Mouse (Mus musculus) limb, embryonic 10.5 days (tissue): ENCODE results near the gene Ccnl1. TPM values are rescaled to one million over a fixed set of nuclear protein-coding genes. Genes with fewer than 3 reads are reported as not detected.

Experiments
- DNase-seq: peaks from one replicate; pipeline ENCODE4 v3.0.0-alpha.2; 2017; ENCODE audit warnings: low spot score
- H3K27ac ChIP-seq: fragments of 300-500 bp; sonication (generic); 2 replicates; pipeline ENCODE4 v1.5.1; 2016; ENCODE audit warnings: mild to moderate bottlenecking
- H3K27me3 ChIP-seq: fragments of 300-500 bp; sonication (generic); 2 replicates; pipeline ENCODE4 v1.6.1; 2016; ENCODE audit warnings: low read depth, mild to moderate bottlenecking; ENCODE audit not compliant: poor library complexity, severe bottlenecking
- H3K36me3 ChIP-seq: fragments of 300-500 bp; sonication (generic); 2 replicates; pipeline ENCODE4 v1.6.1; 2016; ENCODE audit warnings: mild to moderate bottlenecking, moderate library complexity
- H3K4me1 ChIP-seq: fragments of 300-500 bp; sonication (generic); 2 replicates; pipeline ENCODE4 v1.6.1; 2016
- H3K4me3 ChIP-seq: fragments of 300-500 bp; sonication (generic); 2 replicates; pipeline ENCODE4 v1.5.1; 2016; ENCODE audit warnings: mild to moderate bottlenecking, moderate library complexity
- H3K9me3 ChIP-seq: fragments of 300-500 bp; sonication (generic); replicated peaks from 2 replicates; pipeline ENCODE4 v1.6.1; 2016; ENCODE audit warnings: mild to moderate bottlenecking
- whole genome bisulfite sequencing: fragments of 180-500 bp; shearing (Covaris S2); methylation state at CpG from one replicate; pipeline ENCODE4 v1.1.7; 2016; 5-methylcytosine and 5-hydroxymethylcytosine counted together
- polyA plus RNA-seq: library from polyadenylated mRNA; unstranded; fragments of >200 nt; fragmentation: Nextera tagmentation; extraction: Ambion mirVana; gene quantifications from 2 replicates; pipeline ENCODE4 v1.2.1, GENCODE M21; 2016

The Ccnl1 gene
- polyA plus RNA-seq, 1 experiment from 2014 or later, result 115 TPM

DNA sequence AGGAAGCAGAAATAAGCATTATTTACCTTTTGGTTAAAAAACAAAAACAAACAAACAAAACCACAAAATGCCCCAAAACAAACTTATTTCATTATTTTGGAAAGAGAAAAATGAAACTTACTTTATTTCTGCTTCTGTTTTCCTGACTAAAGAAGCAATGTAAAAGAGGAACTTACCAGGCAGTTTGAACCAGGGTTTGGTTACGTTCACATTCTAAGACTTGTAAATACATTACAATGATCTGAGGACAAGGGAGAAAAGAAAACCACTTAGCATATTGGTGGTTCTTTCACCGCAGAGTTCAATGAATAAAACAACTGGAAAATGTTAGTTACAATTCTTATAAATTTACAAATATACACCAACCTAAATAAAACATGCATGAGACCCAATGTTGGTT is 7.7 kb downstream of the Ccnl1 start:
- peaks cover 100% of the 10 kb centered on the region for H3K36me3 ChIP-seq
- DNase-seq, result no peak
- 94% methylated on average over 2 of the region's 2 CpGs for WGBS

DNA sequence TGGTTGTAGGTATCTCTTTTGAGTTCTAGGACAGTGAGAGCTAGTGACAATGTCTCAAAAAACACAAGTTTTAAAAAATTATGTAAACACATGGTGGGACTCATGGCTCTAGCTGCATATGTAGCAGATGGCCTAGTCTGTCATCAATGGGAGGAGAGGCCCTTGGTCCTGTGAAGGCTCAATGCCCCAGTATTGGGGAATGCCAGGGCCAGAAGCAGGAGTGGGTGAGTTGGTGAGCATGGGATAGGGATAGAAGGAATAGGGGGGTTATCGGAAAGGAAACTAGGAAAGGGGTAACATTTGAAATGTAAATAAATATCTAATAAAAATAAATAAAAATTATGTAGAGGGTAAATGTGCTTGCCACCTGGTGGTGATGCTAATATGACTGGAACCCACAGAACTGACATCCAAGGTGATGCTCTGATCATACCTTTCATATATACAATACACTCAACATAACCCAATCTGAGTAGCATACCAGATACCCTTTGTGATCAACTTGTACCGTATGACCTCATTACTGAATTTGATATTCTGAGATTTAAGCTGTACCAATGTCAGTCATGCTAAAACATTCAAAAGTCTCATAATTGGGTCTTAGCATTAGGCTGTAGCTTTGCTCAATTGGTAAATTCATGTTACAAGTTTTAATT is 12.6 kb downstream of the Ccnl1 start:
- 90% methylated on average over 2 of the region's 2 CpGs for WGBS
- Histone ChIP-seq H3K27me3 (no peaks in the 10 kb centered on the region), H3K27ac (no peak overlapping the region), H3K9me3 (no peaks in the 10 kb centered on the region), H3K4me1 (no peaks in the 10 kb centered on the region), H3K36me3 (peaks cover 68% of the 10 kb centered on the region), H3K4me3 (no peak overlapping the region)
- no peak for DNase-seq

More for the DNA sequence above, 7.7 kb downstream of the Ccnl1 start:
- H3K4me1 ChIP-seq, result peaks cover 16% of the 10 kb centered on the region; the same call in 1 of the 2 replicates
- no peaks in the 10 kb centered on the region for H3K27me3 ChIP-seq
- no peak overlapping the region for H3K4me3 ChIP-seq
- no peaks in the 10 kb centered on the region for H3K9me3 ChIP-seq
- H3K27ac ChIP-seq, result no peak overlapping the region

DNA sequence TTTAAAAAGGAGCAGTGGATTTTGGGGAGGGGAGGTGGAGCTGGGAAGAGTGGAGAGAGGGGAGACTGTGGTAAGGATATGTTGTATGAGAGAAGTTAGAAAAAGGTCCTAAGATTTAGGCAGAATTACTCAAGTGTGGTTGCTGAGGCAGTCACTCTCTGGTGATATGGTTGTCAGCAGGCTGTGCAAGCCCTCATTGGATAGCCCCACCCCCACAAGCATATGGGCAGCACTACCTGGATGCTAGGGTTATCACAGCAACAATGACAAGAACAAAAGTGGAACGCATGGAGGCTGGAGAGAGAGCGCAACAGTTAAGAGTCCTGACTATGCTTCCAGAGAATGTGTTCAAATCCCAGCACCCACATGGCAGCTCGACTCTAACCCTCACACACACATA is 13.3 kb downstream of the Ccnl1 start:
- no peak overlapping the region for H3K4me3 ChIP-seq
- WGBS, result 91% methylated on average over 3 of the region's 3 CpGs
- no peaks in the 10 kb centered on the region for H3K9me3 ChIP-seq
- H3K4me1 ChIP-seq, result no peaks in the 10 kb centered on the region
- H3K27me3 ChIP-seq, result no peaks in the 10 kb centered on the region
- H3K27ac ChIP-seq, result no peak overlapping the region
- no peak for DNase-seq
- peaks cover 62% of the 10 kb centered on the region for H3K36me3 ChIP-seq

DNA sequence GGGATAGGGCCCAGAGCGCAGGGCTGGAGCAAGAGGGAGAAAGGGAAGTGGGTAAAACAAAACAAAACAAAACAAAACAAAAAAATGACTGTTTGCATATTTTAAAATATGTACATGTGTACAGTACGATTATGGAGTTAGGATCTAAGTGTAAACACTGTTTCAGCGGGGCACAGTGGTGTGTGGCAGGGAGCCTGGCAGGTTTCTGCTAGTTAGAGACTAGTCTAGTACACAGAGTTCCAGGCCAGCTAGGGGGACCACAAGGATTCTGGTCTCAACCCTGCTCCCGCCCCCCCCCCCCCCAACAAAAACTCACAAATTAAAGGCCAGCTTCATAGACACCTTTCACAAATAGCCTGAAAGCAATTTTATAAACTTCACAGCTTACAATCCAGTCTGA is 14.6 kb downstream of the Ccnl1 start:
- Histone ChIP-seq H3K27me3 (no peaks in the 10 kb centered on the region), H3K27ac (no peak overlapping the region), H3K4me3 (no peak overlapping the region), H3K36me3 (peaks cover 49% of the 10 kb centered on the region), H3K4me1 (no peaks in the 10 kb centered on the region), H3K9me3 (no peaks in the 10 kb centered on the region)
- 89% methylated on average over 4 of the region's 4 CpGs for WGBS
- no peak for DNase-seq

DNA sequence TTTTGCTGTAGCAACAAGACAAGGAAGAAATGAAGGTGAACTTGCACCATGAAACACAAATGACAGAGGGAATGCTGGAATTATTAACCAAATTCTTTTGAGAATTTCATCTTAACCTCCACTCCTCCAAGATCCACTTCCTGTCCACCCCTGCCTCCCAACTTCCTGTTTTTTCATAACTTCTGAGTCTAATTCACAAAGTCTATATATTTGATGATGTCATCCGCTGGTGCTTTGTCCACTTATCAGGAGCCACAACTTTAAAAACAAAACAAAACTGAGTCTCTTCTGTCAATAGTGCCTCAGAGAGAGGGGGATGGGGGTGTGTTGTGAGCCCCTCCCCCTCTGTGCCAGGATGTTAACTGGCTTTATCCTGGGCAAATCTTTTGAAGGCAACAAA is 17.0 kb downstream of the Ccnl1 start:
- H3K36me3 ChIP-seq, result peaks cover 25% of the 10 kb centered on the region
- 91% methylated on average over 1 of the region's 1 CpGs for WGBS
- no peak for DNase-seq
- H3K27me3 ChIP-seq, result no peaks in the 10 kb centered on the region
- no peaks in the 10 kb centered on the region for H3K9me3 ChIP-seq
- no peak overlapping the region for H3K4me3 ChIP-seq
- no peaks in the 10 kb centered on the region for H3K4me1 ChIP-seq
- H3K27ac ChIP-seq, result no peak overlapping the region

DNA sequence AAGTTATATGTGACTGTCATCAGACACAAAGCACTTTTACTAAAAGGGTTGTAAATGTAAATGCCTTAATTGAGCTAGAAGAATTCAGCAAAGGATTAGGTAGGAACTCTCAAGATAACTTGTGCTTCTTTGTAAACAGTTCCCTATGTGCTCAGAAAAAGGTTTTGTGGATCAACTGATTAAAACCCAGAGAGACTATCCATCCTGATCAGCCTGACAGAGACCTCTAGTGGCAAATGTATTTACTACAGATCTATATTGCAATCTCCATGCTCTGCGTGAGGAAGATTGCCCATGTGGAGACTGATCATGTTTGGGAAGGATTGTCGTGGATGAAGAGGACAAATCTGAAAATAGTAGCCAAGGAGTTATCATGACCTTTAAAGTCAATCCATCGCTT is 19.8 kb downstream of the Ccnl1 start:
- no peak for DNase-seq
- Histone ChIP-seq H3K27me3 (no peaks in the 10 kb centered on the region), H3K27ac (no peak overlapping the region), H3K4me1 (no peaks in the 10 kb centered on the region), H3K4me3 (no peak overlapping the region), H3K36me3 (no peaks in the 10 kb centered on the region), H3K9me3 (no peaks in the 10 kb centered on the region)
- WGBS, result 29% methylated on average over 3 of the region's 3 CpGs

DNA sequence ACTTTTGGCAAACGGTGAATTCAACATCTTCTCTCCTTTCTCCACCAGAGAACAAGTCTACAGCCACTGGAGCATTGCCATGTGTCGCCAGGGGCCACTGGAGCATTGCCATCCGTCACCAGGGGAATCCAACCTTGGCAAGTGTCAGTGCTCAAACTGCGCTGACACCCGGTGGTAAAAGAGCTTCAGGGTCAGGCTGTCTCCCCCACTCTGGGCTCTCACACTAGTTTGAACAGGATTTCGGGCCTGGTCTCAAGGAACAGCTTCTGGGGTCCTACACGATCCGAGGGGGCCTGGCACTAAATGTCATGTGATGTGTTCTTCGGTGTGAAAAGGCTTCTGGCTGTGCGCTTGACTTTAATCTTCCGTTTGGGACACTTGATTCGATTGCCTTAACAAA is 21.7 kb downstream of the Ccnl1 start:
- Histone ChIP-seq H3K36me3 (no peaks in the 10 kb centered on the region), H3K9me3 (no peaks in the 10 kb centered on the region), H3K4me1 (no peaks in the 10 kb centered on the region), H3K27me3 (no peaks in the 10 kb centered on the region), H3K27ac (no peak overlapping the region), H3K4me3 (no peak overlapping the region)
- no peak for DNase-seq
- WGBS, result 70% methylated on average over 12 of the region's 12 CpGs

DNA sequence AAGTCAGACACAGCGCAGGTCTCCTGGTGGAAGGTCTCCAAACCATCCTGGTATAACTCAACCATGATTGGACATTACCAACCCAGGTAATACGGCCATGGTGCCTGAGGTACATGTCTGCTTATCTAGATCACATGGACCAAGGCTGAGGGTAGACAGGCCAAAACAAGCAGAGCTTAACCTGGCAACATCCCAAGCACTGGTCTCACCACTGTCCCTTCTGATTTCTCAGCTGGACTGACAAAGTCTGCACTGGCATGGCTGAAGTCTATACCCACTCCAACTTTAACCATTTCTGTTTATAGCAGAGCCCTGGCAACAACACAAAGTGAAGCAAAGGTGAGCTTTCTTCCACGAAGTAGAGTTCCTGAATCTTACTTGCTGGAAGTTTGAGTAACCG is 22.9 kb downstream of the Ccnl1 start:
- H3K9me3 ChIP-seq, result no peaks in the 10 kb centered on the region
- DNase-seq, result no peak
- no peaks in the 10 kb centered on the region for H3K36me3 ChIP-seq
- H3K4me3 ChIP-seq, result no peak overlapping the region
- no peak overlapping the region for H3K27ac ChIP-seq
- whole genome bisulfite sequencing, result 94% methylated on average over 4 of the region's 4 CpGs
- no peaks in the 10 kb centered on the region for H3K4me1 ChIP-seq
- no peaks in the 10 kb centered on the region for H3K27me3 ChIP-seq

DNA sequence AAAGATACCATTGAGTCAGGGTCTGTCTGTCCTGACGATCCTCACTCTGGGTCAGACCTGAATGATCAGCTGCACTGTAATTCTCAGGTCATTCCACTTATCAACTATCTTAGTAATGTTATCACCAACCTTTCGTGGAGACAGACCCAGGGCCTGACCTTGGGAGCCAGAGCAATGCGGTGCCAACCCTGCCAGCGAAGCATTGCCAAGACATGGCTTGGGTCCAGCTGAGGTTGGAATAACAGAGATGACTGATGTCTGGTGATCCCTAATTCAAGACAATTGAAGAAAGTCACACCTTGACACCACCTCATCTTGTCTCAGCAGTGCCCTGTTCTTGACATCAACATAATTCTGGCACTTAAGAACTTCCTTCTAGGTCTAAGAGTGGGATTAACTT is 24.3 kb downstream of the Ccnl1 start:
- DNase-seq, result no peak
- 83% methylated on average over 4 of the region's 4 CpGs for WGBS
- Histone ChIP-seq H3K9me3 (no peaks in the 10 kb centered on the region), H3K4me3 (no peak overlapping the region), H3K36me3 (no peaks in the 10 kb centered on the region), H3K27ac (no peak overlapping the region), H3K4me1 (peaks cover 14% of the 10 kb centered on the region), H3K27me3 (no peaks in the 10 kb centered on the region)

DNA sequence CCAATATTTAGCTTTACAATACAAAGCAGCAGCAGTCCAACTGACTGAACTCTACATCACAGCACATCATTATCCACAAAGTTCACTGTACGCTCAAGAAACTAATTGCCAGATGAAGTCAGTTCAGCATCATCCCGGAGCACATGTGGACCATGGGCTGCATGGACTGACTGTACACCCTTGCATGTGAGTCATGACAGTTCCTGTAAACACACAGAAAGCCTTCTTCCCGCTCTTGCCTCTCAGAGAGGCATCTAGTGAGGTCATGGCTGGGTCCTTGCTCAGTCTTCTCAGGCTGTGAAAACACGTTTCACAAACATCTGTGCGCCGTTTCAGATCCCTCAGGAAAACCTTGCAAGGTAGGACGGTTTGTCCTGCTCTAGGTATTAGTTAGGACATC is 26.5 kb downstream of the Ccnl1 start:
- Histone ChIP-seq H3K4me1 (peaks cover 23% of the 10 kb centered on the region), H3K4me3 (no peak overlapping the region), H3K27me3 (no peaks in the 10 kb centered on the region), H3K27ac (no peak overlapping the region), H3K36me3 (no peaks in the 10 kb centered on the region), H3K9me3 (no peaks in the 10 kb centered on the region)
- 92% methylated on average over 7 of the region's 7 CpGs for WGBS
- no peak for DNase-seq

DNA sequence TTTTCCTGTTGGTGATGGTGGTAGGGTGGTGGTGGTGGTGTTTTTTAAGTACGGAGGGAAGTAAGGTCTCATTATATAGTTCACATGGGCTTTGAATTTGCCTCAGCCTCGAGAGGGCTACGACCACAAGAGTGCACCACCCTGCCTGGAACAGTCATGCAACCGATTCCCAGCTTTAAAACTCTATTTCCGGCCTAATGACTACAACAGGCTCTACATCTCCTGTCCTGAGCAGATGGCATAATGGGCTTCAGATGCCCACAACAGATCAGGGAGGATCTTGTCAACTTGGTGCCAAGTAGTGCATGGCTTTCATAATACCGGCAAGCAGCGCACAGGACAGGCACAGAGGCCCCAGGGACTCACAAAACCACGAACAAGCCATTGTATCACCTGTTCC is 27.4 kb downstream of the Ccnl1 start:
- no peak overlapping the region for H3K27ac ChIP-seq
- WGBS, result 65% methylated on average over 8 of the region's 8 CpGs
- no peak for DNase-seq

DNA sequence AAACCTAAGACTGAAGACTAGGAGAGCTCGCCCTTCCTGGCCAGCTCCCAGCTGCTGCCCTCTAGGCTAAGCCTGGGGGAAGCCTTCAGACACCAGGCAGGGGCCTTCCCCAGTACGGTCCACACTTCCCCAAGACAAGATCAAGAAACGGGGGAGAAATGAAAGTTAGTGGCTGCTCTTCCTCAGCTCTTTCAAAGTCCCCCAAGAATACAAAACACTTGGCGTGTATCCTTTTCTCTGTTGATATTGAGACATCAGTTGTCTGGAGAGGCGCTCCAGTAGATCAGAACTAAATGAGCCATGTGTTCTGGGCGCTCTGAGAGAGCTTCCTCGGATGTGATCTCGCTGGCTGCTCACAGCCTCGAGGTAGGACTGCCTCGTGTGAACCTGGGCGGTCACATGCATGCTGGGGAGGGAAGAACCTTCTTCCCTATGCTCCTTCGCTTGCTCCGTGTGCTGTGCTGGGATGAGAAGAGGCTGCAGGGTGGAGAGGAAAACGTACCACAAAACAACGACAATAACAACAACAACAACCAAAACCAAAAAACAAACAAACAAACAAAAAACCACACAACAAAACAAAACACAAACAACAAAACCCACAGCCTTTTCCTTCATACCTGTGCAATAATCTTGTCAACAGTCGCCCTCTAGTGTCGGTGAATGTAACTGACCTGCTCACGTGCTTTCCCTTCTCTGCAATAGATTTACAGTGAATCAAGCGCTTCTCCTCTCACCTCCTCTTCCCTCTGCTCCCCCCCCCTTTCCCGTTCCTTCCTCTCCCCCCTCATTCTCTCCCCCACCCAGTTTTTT is 28.0 kb downstream of the Ccnl1 start:
- no peaks in the 10 kb centered on the region for H3K36me3 ChIP-seq
- H3K4me3 ChIP-seq, result peak overlapping the region; percentile 45
- H3K27me3 ChIP-seq, result no peaks in the 10 kb centered on the region
- peak overlapping the region; percentile 87 for H3K27ac ChIP-seq
- peak; percentile 68 for DNase-seq
- 27% methylated on average over 20 of the region's 20 CpGs for WGBS
- peaks cover 23% of the 10 kb centered on the region for H3K4me1 ChIP-seq
- no peaks in the 10 kb centered on the region for H3K9me3 ChIP-seq

More for the DNA sequence above, 27.4 kb downstream of the Ccnl1 start:
- H3K27me3 ChIP-seq, result no peaks in the 10 kb centered on the region
- peaks cover 23% of the 10 kb centered on the region for H3K4me1 ChIP-seq
- no peak overlapping the region for H3K4me3 ChIP-seq
- no peaks in the 10 kb centered on the region for H3K36me3 ChIP-seq
- H3K9me3 ChIP-seq, result no peaks in the 10 kb centered on the region

DNA sequence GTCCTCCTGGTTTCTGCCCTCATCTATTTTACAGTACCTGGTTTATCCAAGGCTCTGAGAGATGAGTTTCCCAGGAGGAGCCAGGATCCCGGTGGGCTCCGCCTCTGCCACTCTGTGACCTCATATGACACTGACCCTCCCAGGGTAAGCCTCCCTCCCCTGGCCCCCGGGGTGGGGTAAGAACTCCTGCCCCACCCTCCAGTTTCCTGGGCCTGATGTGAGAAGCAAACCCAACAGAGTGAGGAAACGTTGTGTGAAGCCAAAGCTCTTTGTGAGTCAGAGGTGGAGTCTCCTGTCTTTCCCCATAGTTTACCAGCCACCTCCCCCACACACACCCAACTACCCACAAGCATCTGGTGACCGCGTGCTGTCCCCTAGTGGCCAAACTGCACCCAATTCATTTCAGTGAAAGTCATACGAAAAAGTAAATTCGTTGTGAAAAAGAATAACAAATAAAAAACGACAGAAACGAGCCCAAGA is 28.7 kb downstream of the Ccnl1 start:
- peak overlapping the region; percentile 87 for H3K27ac ChIP-seq

More for the DNA sequence above, 28.7 kb downstream of the Ccnl1 start:
- WGBS, result 4% methylated on average over 10 of the region's 10 CpGs
- Histone ChIP-seq H3K4me1 (peaks cover 23% of the 10 kb centered on the region), H3K36me3 (no peaks in the 10 kb centered on the region), H3K4me3 (peak overlapping the region; percentile 45), H3K9me3 (no peaks in the 10 kb centered on the region), H3K27me3 (no peaks in the 10 kb centered on the region)
- DNase-seq, result peak; percentile 90
